9 mouse cellular contexts compared by ENCODE assay signal in genomic region chr17:46750580-46750979, GRCm38 (mm10). TPM values are rescaled to one million over a fixed set of nuclear protein-coding genes. Genes with fewer than 3 reads are reported as not detected.
DNase-seq lines count a peak whose midpoint lies in the region; ATAC-seq and TF ChIP-seq lines count a peak whose summit lies in the region.
"Had no signal": no experiment of that assay in that cellular context is flagged by ENCODE, and none has a peak within 500 bp of the region (broad histone marks: within the 10 kb centered on the region; RNA-seq: fewer than 3 reads in every experiment).

No protein-coding gene starts in this region.

- no peak for TF ChIP-seq EP300 in MEL (IDR thresholded peaks at IDR 0.05; ENCODE audit: low read depth in 1 of 2, low read length in 2 of 2)

- peaks cover 9% of the 10 kb centered on the region for H3K4me1 ChIP-seq in heart, embryonic 16.5 days (ENCODE audit: control insufficient read depth, insufficient read depth, low read length)
- peaks cover 2 to 9% of the 10 kb centered on the region in 2 experiments; a peak in 3 of 4 replicates for H3K4me1 ChIP-seq in MEL (ENCODE audit: control insufficient read depth in 1 of 2, insufficient read depth in 2 of 2, low read length in 2 of 2)
- H3K4me1 ChIP-seq in hindbrain, embryonic 12.5 days = peaks cover 15% of the 10 kb centered on the region
- H3K4me1 ChIP-seq in midbrain, embryonic 11.5 days (ENCODE audit: control insufficient read depth, insufficient read depth, low read length) = peaks cover 10% of the 10 kb centered on the region

- H3K27ac ChIP-seq in heart, embryonic 16.5 days (ENCODE audit: low read length) = no peak overlapping the region
- peak overlapping the region; percentile 95 for H3K27ac ChIP-seq in MEL (ENCODE audit: control insufficient read depth, low read depth, low read length)
- H3K27ac ChIP-seq in hindbrain, embryonic 12.5 days = no peak overlapping the region
- no peak overlapping the region for H3K27ac ChIP-seq in midbrain, embryonic 11.5 days (ENCODE audit: low read depth, low read length)

- 89% methylated on average over 4 of the region's 4 CpGs for WGBS in heart, embryonic 16.5 days
- 95% methylated on average over 4 of the region's 4 CpGs for WGBS in hindbrain, embryonic 12.5 days
- WGBS in midbrain, embryonic 11.5 days = 95% methylated on average over 4 of the region's 4 CpGs

- no peak for TF ChIP-seq RAD21 in MEL (IDR thresholded peaks at IDR 0.05; ENCODE audit: low read depth, low read length)

- DNase-seq in heart, adult 11 months = no peak
- DNase-seq in MEL (ENCODE audit: low read depth, low spot score) = no peak
- no peak for DNase-seq in midbrain, embryonic 11.5 days (ENCODE audit: low spot score, missing footprints)
- no peak for DNase-seq in ovary, postnatal 14 days (ENCODE audit: low spot score)
- no peak for DNase-seq in layer of hippocampus, adult 9-10 months (ENCODE audit: low spot score)
- no peak for DNase-seq in lung, postnatal 25 days (ENCODE audit: low spot score)

- no peaks in the 10 kb centered on the region for H3K27me3 ChIP-seq in heart, embryonic 16.5 days (ENCODE audit: control insufficient read depth, insufficient read depth, low read length)
- H3K27me3 ChIP-seq in MEL (ENCODE audit: control insufficient read depth in 1 of 2, insufficient read depth in 2 of 2, low read length in 2 of 2) = no peaks in the 10 kb centered on the region
- H3K27me3 ChIP-seq in hindbrain, embryonic 12.5 days = no peaks in the 10 kb centered on the region
- H3K27me3 ChIP-seq in midbrain, embryonic 11.5 days (ENCODE audit: control insufficient read depth, insufficient read depth, low read length) = no peaks in the 10 kb centered on the region

- H3K4me3 ChIP-seq in heart, embryonic 16.5 days (ENCODE audit: low read length) = peak overlapping the region; percentile 88
- peak overlapping the region; percentile 62 to 77 for H3K4me3 ChIP-seq in MEL (ENCODE audit: control insufficient read depth in 1 of 2, insufficient read depth in 1 of 2, low read depth in 2 of 2, low read length in 2 of 2)
- H3K4me3 ChIP-seq in hindbrain, embryonic 12.5 days = 0 out of 2 replicates have a peak overlapping the region, but pooled peaks have one; percentile 78
- H3K4me3 ChIP-seq in midbrain, embryonic 11.5 days (ENCODE audit: low read depth, low read length) = no peak overlapping the region; the same call in 1 of the 2 replicates

- peak overlapping the region; percentile 69 for H3K4me2 ChIP-seq in heart, embryonic 16.5 days (ENCODE audit: low read depth, low read length)
- peak overlapping the region; percentile 78 for H3K4me2 ChIP-seq in hindbrain, embryonic 12.5 days (replicated peaks)
- peak overlapping the region; percentile 79 for H3K4me2 ChIP-seq in midbrain, embryonic 11.5 days

- no peaks in the 10 kb centered on the region for H3K36me3 ChIP-seq in heart, embryonic 16.5 days (ENCODE audit: control insufficient read depth, insufficient read depth)
- peaks cover 10 to 12% of the 10 kb centered on the region in 2 experiments for H3K36me3 ChIP-seq in MEL (ENCODE audit: control insufficient read depth in 1 of 2, insufficient read depth in 2 of 2, low read length in 2 of 2)
- H3K36me3 ChIP-seq in hindbrain, embryonic 12.5 days = peaks cover 18% of the 10 kb centered on the region; the same call in 1 of the 2 replicates
- no peaks in the 10 kb centered on the region for H3K36me3 ChIP-seq in midbrain, embryonic 11.5 days (ENCODE audit: control insufficient read depth, insufficient read depth, low read length)

- no peak for TF ChIP-seq CTCF in MEL (IDR thresholded peaks at IDR 0.05 in 2 of 3, conservative IDR thresholded peaks at IDR 0.05 in 1 of 3; ENCODE audit: control insufficient read depth in 1 of 3, insufficient read depth in 1 of 3, low read depth in 2 of 3, low read length in 3 of 3, poor library complexity in 1 of 3, severe bottlenecking in 1 of 3)

- ATAC-seq in heart, embryonic 16.5 days (replicated peaks; ENCODE audit: extremely low read depth, insufficient read depth, low FRiP score) = no peak
- ATAC-seq in hindbrain, embryonic 12.5 days (ENCODE audit: low FRiP score) = no peak
- no peak for ATAC-seq in midbrain, embryonic 11.5 days (ENCODE audit: low FRiP score)

- H3K9ac ChIP-seq in heart, embryonic 16.5 days (ENCODE audit: low read length) = peak overlapping the region; percentile 84; the same call in 1 of the 2 replicates
- H3K9ac ChIP-seq in MEL (ENCODE audit: control insufficient read depth, low read depth, low read length, poor library complexity, severe bottlenecking) = peak overlapping the region; percentile 85
- peak overlapping the region; percentile 74 for H3K9ac ChIP-seq in hindbrain, embryonic 12.5 days
- H3K9ac ChIP-seq in midbrain, embryonic 11.5 days (ENCODE audit: low read length) = peak overlapping the region; percentile 79

- H3K79me2 ChIP-seq in MEL (ENCODE audit: control insufficient read depth, insufficient read depth, low read length, poor library complexity) = peaks cover 26% of the 10 kb centered on the region

- TF ChIP-seq POLR2A in MEL (IDR thresholded peaks at IDR 0.05; ENCODE audit: control insufficient read depth in 1 of 2, insufficient read depth in 1 of 2, low read depth in 1 of 2, low read length in 2 of 2, poor library complexity in 1 of 2) = no peak

- no peaks in the 10 kb centered on the region for H3K9me3 ChIP-seq in heart, embryonic 16.5 days (replicated peaks; ENCODE audit: control insufficient read depth, low read length)
- H3K9me3 ChIP-seq in MEL (replicated peaks; ENCODE audit: insufficient read depth, low read length) = no peaks in the 10 kb centered on the region
- H3K9me3 ChIP-seq in hindbrain, embryonic 12.5 days (replicated peaks) = no peaks in the 10 kb centered on the region
- no peaks in the 10 kb centered on the region for H3K9me3 ChIP-seq in midbrain, embryonic 11.5 days (ENCODE audit: control insufficient read depth, low read length)

TF ChIP-seq in MEL, 35 proteins besides CTCF, POLR2A, EP300 and RAD21:
- TF ChIP-seq MYC (IDR thresholded peaks at IDR 0.05; ENCODE audit: low read depth, low read length) = 0 out of 2 replicates have a peak, but pooled peaks have one; percentile 45
- TF ChIP-seq MXI1 (IDR thresholded peaks at IDR 0.05; ENCODE audit: low read depth, low read length) = no peak
- TF ChIP-seq MAFK (IDR thresholded peaks at IDR 0.05; ENCODE audit: borderline replicate concordance, low read depth, low read length) = no peak
TF ChIP-seq in MEL: peak in this region for 1.

RNA-seq across cellular contexts. Expression of gene Cnpy3, which starts 1.4 kb away (rescaled TPM):
- 50.6 and 51.4 TPM in 2 replicates for polyA plus RNA-seq in heart, embryonic 16.5 days (2015; fragmentation: Nextera tagmentation; extraction: Ambion mirVana)
- total RNA-seq in MEL (2012; rRNA removed) = 48.7 and 61.4 TPM in 2 replicates
- polyA plus RNA-seq in MEL (2012; ENCODE audit: insufficient read depth in 1 of 2, insufficient read length in 2 of 2, low read depth in 1 of 2, low replicate concordance in 2 of 2, missing spikeins in 1 of 2) = 10 to 100 TPM in 1 of 2 experiments, not detected in 1; 90.2 TPM
- polyA plus RNA-seq in hindbrain, embryonic 12.5 days (2016; fragmentation: Nextera tagmentation; extraction: Ambion mirVana) = 58.7 and 61.6 TPM in 2 replicates
- 49.8 and 56.3 TPM in 2 replicates for polyA plus RNA-seq in midbrain, embryonic 11.5 days (2014; fragmentation: Nextera tagmentation; extraction: Ambion mirVana)

RNA-seq across cellular contexts. Expression of gene Ptcra, which starts 12.9 kb away (rescaled TPM):
- polyA plus RNA-seq in heart, embryonic 16.5 days (2015; fragmentation: Nextera tagmentation; extraction: Ambion mirVana) = 17.0 and 38.9 TPM in 2 replicates
- 1.7 and 2.0 TPM in 2 replicates for total RNA-seq in MEL (2012; rRNA removed)
- 1 to 10 TPM in 1 of 2 experiments, not detected in 1; 1.8 TPM for polyA plus RNA-seq in MEL (2012; ENCODE audit: insufficient read depth in 1 of 2, insufficient read length in 2 of 2, low read depth in 1 of 2, low replicate concordance in 2 of 2, missing spikeins in 1 of 2)
- polyA plus RNA-seq in hindbrain, embryonic 12.5 days (2016; fragmentation: Nextera tagmentation; extraction: Ambion mirVana) = 0.17 and 0.53 TPM in 2 replicates
- 0.48 and 0.70 TPM in 2 replicates for polyA plus RNA-seq in midbrain, embryonic 11.5 days (2014; fragmentation: Nextera tagmentation; extraction: Ambion mirVana)
- total RNA-seq: hematopoietic stem cell, adult 5-6 weeks had no signal

RNA-seq across cellular contexts. Expression of gene Gnmt, which starts 21.6 kb away (rescaled TPM):
- polyA plus RNA-seq in heart, embryonic 16.5 days (2015; fragmentation: Nextera tagmentation; extraction: Ambion mirVana) = 1.8 and 2.5 TPM in 2 replicates
- 0.23 and 0.62 TPM in 2 replicates for total RNA-seq in MEL (2012; rRNA removed)
- polyA plus RNA-seq in MEL (2012; ENCODE audit: insufficient read depth in 1 of 2, insufficient read length in 2 of 2, low read depth in 1 of 2, low replicate concordance in 2 of 2, missing spikeins in 1 of 2) = 1 to 10 TPM in 1 of 2 experiments, not detected in 1; 1.6 TPM
- 0.33 and 0.49 TPM in 2 replicates for polyA plus RNA-seq in hindbrain, embryonic 12.5 days (2016; fragmentation: Nextera tagmentation; extraction: Ambion mirVana)
- polyA plus RNA-seq in midbrain, embryonic 11.5 days (2014; fragmentation: Nextera tagmentation; extraction: Ambion mirVana) = 0.37 and 0.82 TPM in 2 replicates
- total RNA-seq: hematopoietic stem cell, adult 5-6 weeks had no signal

RNA-seq across cellular contexts. Expression of gene 2310039H08Rik, which starts 21.9 kb away (rescaled TPM):
- polyA plus RNA-seq in heart, embryonic 16.5 days (2015; fragmentation: Nextera tagmentation; extraction: Ambion mirVana) = 52.0 and 55.1 TPM in 2 replicates
- 41.3 and 42.2 TPM in 2 replicates for total RNA-seq in MEL (2012; rRNA removed)
- polyA plus RNA-seq in MEL (2012; ENCODE audit: insufficient read depth in 1 of 2, insufficient read length in 2 of 2, low read depth in 1 of 2, low replicate concordance in 2 of 2, missing spikeins in 1 of 2) = 10 to 100 TPM in 1 of 2 experiments, not detected in 1; 53.2 TPM
- polyA plus RNA-seq in hindbrain, embryonic 12.5 days (2016; fragmentation: Nextera tagmentation; extraction: Ambion mirVana) = 41.1 and 54.7 TPM in 2 replicates
- polyA plus RNA-seq in midbrain, embryonic 11.5 days (2014; fragmentation: Nextera tagmentation; extraction: Ambion mirVana) = 55.0 and 57.9 TPM in 2 replicates

RNA-seq across cellular contexts. Expression of gene Rpl7l1, which starts 31.9 kb away (rescaled TPM):
- 93.0 and 103 TPM in 2 replicates for polyA plus RNA-seq in heart, embryonic 16.5 days (2015; fragmentation: Nextera tagmentation; extraction: Ambion mirVana)
- 152 and 166 TPM in 2 replicates for total RNA-seq in MEL (2012; rRNA removed)
- polyA plus RNA-seq in MEL (2012; ENCODE audit: insufficient read depth in 1 of 2, insufficient read length in 2 of 2, low read depth in 1 of 2, low replicate concordance in 2 of 2, missing spikeins in 1 of 2) = 100 to 1,000 TPM; 174 to 342 TPM
- polyA plus RNA-seq in hindbrain, embryonic 12.5 days (2016; fragmentation: Nextera tagmentation; extraction: Ambion mirVana) = 130 and 141 TPM in 2 replicates
- 170 and 179 TPM in 2 replicates for polyA plus RNA-seq in midbrain, embryonic 11.5 days (2014; fragmentation: Nextera tagmentation; extraction: Ambion mirVana)
